Mouse (Mus musculus) liver, embryonic 14.5 days (tissue): ENCODE results near the gene Slc17a5.

Experiments
- CTCF ChIP-seq: IDR thresholded peaks from 2 replicates; pipeline ENCODE4 v1.5.1; 2016; ENCODE audit warnings: antibody characterized with exemption, low read depth, control low read depth
- EP300 ChIP-seq: IDR thresholded peaks from 2 replicates; pipeline ENCODE4 v1.6.1; 2016; ENCODE audit warnings: antibody characterized with exemption, low read depth

- no peak for TF ChIP-seq CTCF
- TF ChIP-seq EP300 = no peak
Observed at GRCm38 (mm10) chr9:78588411-78589033, 681 bp upstream of the Slc17a5 start.
